Mouse (Mus musculus) testis, adult 2 months (tissue): Measurements from ENCODE around the gene Cd68.

Experiments
- CTCF ChIP-seq: fragments of 200-500 bp; IDR thresholded peaks from 2 replicates; pipeline ENCODE4 v1.5.1; 2012; ENCODE audit warnings: low read depth, mild to moderate bottlenecking, inconsistent platforms, low read length, moderate library complexity; ENCODE audit not compliant: control insufficient read depth, insufficient read depth, insufficient replicate concordance
- POLR2A ChIP-seq: fragments of 200-500 bp; IDR thresholded peaks from 2 replicates; pipeline ENCODE4 v1.6.1; 2012; ENCODE audit warnings: low read depth, mild to moderate bottlenecking, inconsistent platforms, low read length, moderate library complexity; ENCODE audit not compliant: control insufficient read depth

GRCm38 (mm10) chr11:69665457-69665960 is 444 bp downstream of the Cd68 start:
- TF ChIP-seq CTCF (no peak), POLR2A (no peak)
